Mouse (Mus musculus) midbrain, embryonic 15.5 days (tissue): ENCODE measurements around the gene Tm6sf1. TPM values are rescaled to one million over a fixed set of nuclear protein-coding genes. Genes with fewer than 3 reads are reported as not detected.

Experiments
- ATAC-seq: fragments of 200-750 bp; cut with Nextera tagmentation; replicated peaks from 2 replicates; pipeline ENCODE4 v1.8.0; 2017; ENCODE audit warnings: moderate TSS enrichment
- H3K27ac ChIP-seq: fragments of 300-500 bp; sonication (generic); 2 replicates; pipeline ENCODE4 v1.5.1; 2015; ENCODE audit warnings: mild to moderate bottlenecking, inconsistent platforms
- H3K27me3 ChIP-seq: fragments of 300-500 bp; sonication (generic); replicated peaks from 2 replicates; pipeline ENCODE4 v1.6.1; 2015; ENCODE audit warnings: inconsistent platforms
- H3K36me3 ChIP-seq: fragments of 300-500 bp; sonication (generic); replicated peaks from 2 replicates; pipeline ENCODE4 v1.6.1; 2015; ENCODE audit warnings: inconsistent platforms
- H3K4me1 ChIP-seq: fragments of 300-500 bp; sonication (generic); 2 replicates; pipeline ENCODE4 v1.6.1; 2015; ENCODE audit warnings: inconsistent platforms
- H3K4me2 ChIP-seq: fragments of 300-500 bp; sonication (generic); 2 replicates; pipeline ENCODE4 v1.6.1; 2015; ENCODE audit warnings: inconsistent platforms, mild to moderate bottlenecking, moderate library complexity
- H3K4me3 ChIP-seq: fragments of 300-500 bp; sonication (generic); 2 replicates; pipeline ENCODE4 v1.5.1; 2015; ENCODE audit warnings: mild to moderate bottlenecking, inconsistent platforms
- H3K9ac ChIP-seq: fragments of 300-500 bp; sonication (generic); 2 replicates; pipeline ENCODE4 v1.6.1; 2015; ENCODE audit warnings: mild to moderate bottlenecking, inconsistent platforms
- H3K9me3 ChIP-seq: fragments of 300-500 bp; sonication (generic); 2 replicates; pipeline ENCODE4 v1.6.1; 2016; ENCODE audit warnings: inconsistent platforms
- WGBS: fragments of 180-500 bp; shearing (Covaris S2); methylation state at CpG from one replicate; pipeline ENCODE4 v1.1.7; 2015; ENCODE audit warnings: mixed read lengths; 5-methylcytosine and 5-hydroxymethylcytosine counted together
- polyA plus RNA-seq: library from polyadenylated mRNA; unstranded; fragments of >200 nt; fragmentation: Nextera tagmentation; extraction: Ambion mirVana; gene quantifications from 2 replicates; pipeline ENCODE4 v1.2.1, GENCODE M21; 2015

Tm6sf1 gene
- polyA plus RNA-seq, 1 experiment from 2014 or later: 10.2 TPM

GRCm38 (mm10) chr7:81920314-81920713, 61.5 kb downstream of the Tm6sf1 start:
- Histone ChIP-seq H3K4me2 (no peak overlapping the region), H3K27ac (no peak overlapping the region), H3K4me1 (no peaks in the 10 kb centered on the region), H3K27me3 (no peaks in the 10 kb centered on the region), H3K9ac (no peak overlapping the region), H3K9me3 (no peaks in the 10 kb centered on the region), H3K36me3 (no peaks in the 10 kb centered on the region), H3K4me3 (no peak overlapping the region)
- ATAC-seq: no peak
- 83% methylated on average over 4 of the region's 4 CpGs for WGBS

GRCm38 (mm10) chr7:81921379-81921952, 62.7 kb downstream of the Tm6sf1 start:
- Histone ChIP-seq H3K27ac (no peak overlapping the region), H3K27me3 (no peaks in the 10 kb centered on the region), H3K4me1 (no peaks in the 10 kb centered on the region), H3K36me3 (no peaks in the 10 kb centered on the region), H3K9ac (no peak overlapping the region), H3K9me3 (no peaks in the 10 kb centered on the region), H3K4me2 (no peak overlapping the region), H3K4me3 (no peak overlapping the region)
- no peak for ATAC-seq
- WGBS: 87% methylated on average over 1 of the region's 1 CpGs

- Histone ChIP-seq H3K4me1 (peaks cover 43% of the 10 kb centered on the region), H3K4me3 (no peak overlapping the region), H3K9me3 (no peaks in the 10 kb centered on the region), H3K9ac (no peak overlapping the region), H3K36me3 (no peaks in the 10 kb centered on the region), H3K27me3 (no peaks in the 10 kb centered on the region), H3K4me2 (no peak overlapping the region), H3K27ac (no peak overlapping the region)
- no peak for ATAC-seq
- 81% methylated on average over 7 of the region's 7 CpGs for WGBS
Measured at GRCm38 (mm10) chr7:81928998-81929397, 70.2 kb downstream of the Tm6sf1 start.

DNA sequence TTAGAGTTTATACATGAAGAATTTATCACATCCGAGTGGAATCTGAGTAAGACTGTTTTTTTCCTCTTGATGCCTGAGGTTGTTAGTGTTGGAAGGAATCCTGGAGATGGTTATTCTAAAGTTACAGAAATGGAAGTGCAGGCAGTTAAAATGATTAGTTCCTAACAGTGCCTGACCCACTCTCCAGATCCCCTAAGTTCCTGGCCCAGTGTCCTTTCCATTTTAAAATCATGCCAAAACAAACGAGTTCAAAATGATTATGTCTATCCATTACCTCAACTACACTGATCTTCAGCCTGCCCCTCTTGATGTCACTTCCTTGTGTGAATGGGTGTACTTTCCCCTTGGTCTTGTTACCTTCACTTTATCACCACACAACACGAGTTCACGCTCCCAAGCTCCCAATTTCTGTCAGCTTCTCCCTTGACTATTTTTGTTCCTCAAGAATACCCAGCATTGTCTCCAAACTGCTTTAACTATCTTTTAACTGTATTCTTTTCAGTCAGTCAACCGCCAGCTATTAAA, 73.8 kb downstream of the Tm6sf1 start:
- 21% methylated on average over 5 of the region's 5 CpGs for whole genome bisulfite sequencing
- Histone ChIP-seq H3K9me3 (no peaks in the 10 kb centered on the region), H3K9ac (peak overlapping the region; percentile 99), H3K36me3 (no peaks in the 10 kb centered on the region), H3K27ac (no peak overlapping the region), H3K4me2 (peak overlapping the region; percentile 75), H3K4me3 (peak overlapping the region; percentile 98), H3K27me3 (no peaks in the 10 kb centered on the region), H3K4me1 (peaks cover 49% of the 10 kb centered on the region)
- ATAC-seq: no peak

DNA sequence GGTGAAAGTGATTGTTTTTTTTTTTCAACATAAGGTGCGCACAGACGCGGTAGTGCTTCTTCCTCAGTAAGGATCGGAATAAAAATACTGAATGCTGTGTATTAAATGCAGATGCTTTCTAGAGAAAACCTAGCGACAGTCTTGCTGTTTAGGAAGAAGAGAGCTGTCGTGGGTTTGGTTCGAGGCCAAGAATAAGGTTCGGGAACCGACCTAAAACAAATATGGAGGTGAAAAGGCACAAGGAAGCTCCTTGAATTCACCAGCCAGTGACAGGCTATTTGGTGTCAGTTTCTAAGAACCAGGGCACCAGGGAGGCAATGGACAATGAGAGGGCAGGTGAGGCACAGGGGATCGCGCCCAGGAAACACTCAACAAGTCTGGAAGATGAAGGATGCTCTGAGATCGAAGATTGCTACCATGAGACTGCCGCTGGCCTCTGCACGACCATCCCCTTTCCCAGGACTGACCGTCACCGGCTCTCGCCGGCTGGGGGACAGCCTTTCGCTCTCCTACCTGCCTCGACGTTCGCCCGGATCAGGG, 74.3 kb downstream of the Tm6sf1 start:
- no peaks in the 10 kb centered on the region for H3K27me3 ChIP-seq
- peaks cover 46% of the 10 kb centered on the region for H3K4me1 ChIP-seq
- H3K4me3 ChIP-seq: peak overlapping the region; percentile 98
- H3K9ac ChIP-seq: peak overlapping the region; percentile 99
- no peaks in the 10 kb centered on the region for H3K9me3 ChIP-seq
- H3K36me3 ChIP-seq: no peaks in the 10 kb centered on the region
- H3K27ac ChIP-seq: peak overlapping the region; percentile 99
- WGBS: 4% methylated on average over 23 of the region's 23 CpGs
- no peak for ATAC-seq
- peak overlapping the region; percentile 75 for H3K4me2 ChIP-seq

- WGBS: under 1% methylated on average over 96 of the region's 103 CpGs
- Histone ChIP-seq H3K9ac (peak overlapping the region; percentile 99), H3K27ac (peak overlapping the region; percentile 99), H3K4me2 (peak overlapping the region; percentile 75), H3K9me3 (no peaks in the 10 kb centered on the region), H3K4me3 (peak overlapping the region; percentile 98), H3K4me1 (peaks cover 41% of the 10 kb centered on the region), H3K27me3 (no peaks in the 10 kb centered on the region), H3K36me3 (no peaks in the 10 kb centered on the region)
- peak; percentile 86 for ATAC-seq
Measured at GRCm38 (mm10) chr7:81933601-81934266, 74.9 kb downstream of the Tm6sf1 start.

Other genes starting within 250 kb of the Tm6sf1 start
- gene Homer2, start 151.5 kb upstream of the Tm6sf1 start, polyA plus RNA-seq: 21.8 and 24.6 TPM in 2 replicates
- gene Ramac, start 96.1 kb upstream of the Tm6sf1 start, polyA plus RNA-seq: 145 and 148 TPM in 2 replicates
- 56.1 and 61.1 TPM in 2 replicates for gene 3110040N11Rik, start 69.5 kb upstream of the Tm6sf1 start, polyA plus RNA-seq
- gene Btbd1, start 29.6 kb upstream of the Tm6sf1 start, polyA plus RNA-seq: 94.4 and 95.1 TPM in 2 replicates
- not detected in 2 replicates for gene Gm10160, start 3.2 kb upstream of the Tm6sf1 start, polyA plus RNA-seq
- 67.0 and 71.7 TPM in 2 replicates for gene Hdgfl3, start 75.5 kb downstream of the Tm6sf1 start, polyA plus RNA-seq
- gene Bnc1, start 133.3 kb downstream of the Tm6sf1 start, polyA plus RNA-seq: 0.08 and 0.20 TPM in 2 replicates